ENCODE assay signal across 8 mouse cellular contexts in the genomic region with DNA sequence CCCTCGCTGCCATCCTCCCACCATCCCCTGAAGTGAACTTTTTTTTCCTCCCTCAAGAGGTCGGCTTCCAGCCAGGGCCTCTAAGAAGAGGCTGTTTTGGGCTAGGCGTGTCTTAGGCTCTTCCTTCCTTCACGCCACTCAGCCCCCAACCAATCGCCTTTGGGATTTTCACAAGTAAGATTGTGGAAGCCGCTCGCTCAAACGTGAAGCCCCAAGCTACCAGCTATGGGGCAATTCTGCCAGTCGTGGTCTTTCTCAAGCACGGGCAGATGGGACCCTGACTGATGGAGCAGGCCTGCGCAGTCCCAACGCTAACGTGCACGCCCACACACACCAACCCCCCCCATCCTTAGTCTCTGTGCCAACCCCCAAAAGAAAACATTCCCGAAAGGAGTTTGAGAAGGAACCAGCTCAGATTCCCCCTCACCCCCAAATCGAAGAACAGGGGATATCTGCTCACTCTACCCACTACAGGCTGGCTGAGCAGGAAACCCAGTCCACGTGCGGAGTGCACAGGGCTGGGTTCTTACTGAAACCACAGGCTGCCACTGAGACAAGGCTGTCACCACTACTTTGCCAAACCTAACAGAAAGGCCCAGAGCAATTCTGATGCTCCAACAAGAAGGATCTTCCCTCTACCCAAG. TPM values are rescaled to one million over a fixed set of nuclear protein-coding genes. Genes with fewer than 3 reads are reported as not detected.
A peak's percentile ranks its signal among the peaks of the same experiment; 100 is the strongest.
DNase-seq lines count a peak whose midpoint lies in the region; ATAC-seq and TF ChIP-seq lines count a peak whose summit lies in the region.

No protein-coding gene starts in this region.

- TF ChIP-seq POLR2A in embryonic fibroblast, embryonic 13.5 days (IDR thresholded peaks at IDR 0.05; ENCODE audit: low read depth, low read length), result peak; percentile 53

- intact Hi-C loops in heart, postnatal 36 days (cut with DNase I), result no loop called here

- peak overlapping the region; percentile 60 for H3K27ac ChIP-seq in embryonic fibroblast, embryonic 13.5 days (ENCODE audit: insufficient read depth, low read length)

- DNase-seq in CD4-positive helper T cell, adult 2 months (ENCODE audit: low read depth, low spot score), result peak; percentile 60
- peak; percentile 85 for DNase-seq in R1 (ENCODE audit: low read depth, low spot score)
- peak; percentile 55 to 57 for DNase-seq in heart, postnatal 36 days
- DNase-seq in layer of hippocampus, postnatal 10 days (ENCODE audit: low spot score in 2 of 2), result peak; percentile 40 to 44
- peak; percentile 45 for DNase-seq in skeletal muscle tissue, adult 2 months (ENCODE audit: low read depth, low spot score)
- DNase-seq in cerebellum, postnatal 36 days, result no peak

- ATAC-seq in megakaryocyte, adult 5-6 weeks (ENCODE audit: poor library complexity, severe bottlenecking), result peak; percentile 58

- H3K4me3 ChIP-seq in embryonic fibroblast, embryonic 13.5 days (ENCODE audit: insufficient read depth, low read length), result peak overlapping the region; percentile 66

- no peaks in the 10 kb centered on the region for H3K4me1 ChIP-seq in embryonic fibroblast, embryonic 13.5 days (ENCODE audit: control insufficient read depth, insufficient read depth, low read length)

- no peak for TF ChIP-seq CTCF in embryonic fibroblast, embryonic 13.5 days (IDR thresholded peaks at IDR 0.05; ENCODE audit: borderline replicate concordance, insufficient read depth, low read length)

RNA-seq across cellular contexts. Expression of gene Scarb1, which starts 1.7 kb away (rescaled TPM):
- 46.8 and 47.8 TPM in 2 replicates for polyA plus RNA-seq in embryonic fibroblast, embryonic 13.5 days (2011; ENCODE audit: insufficient read length, low read depth, missing spikeins)
- total RNA-seq in heart, postnatal 36 days (2021), result 10 to 100 TPM; 35.4 to 44.4 TPM
- total RNA-seq in layer of hippocampus, postnatal 10 days (2021), result 10 to 100 TPM; 55.4 to 56.7 TPM
- total RNA-seq in megakaryocyte, adult 5-6 weeks (2015), result 88.7 and 92.9 TPM in 2 replicates
- total RNA-seq in megakaryocyte, adult 5-6 weeks (2017), result 86.3 and 88.2 TPM in 2 replicates

RNA-seq across cellular contexts. Expression of gene Gm10382, which starts 49.9 kb away (rescaled TPM):
- polyA plus RNA-seq in embryonic fibroblast, embryonic 13.5 days (2011; ENCODE audit: insufficient read length, low read depth, missing spikeins), result not detected in 2 replicates
- not detected for total RNA-seq in heart, postnatal 36 days (2021)
- under 1 TPM in 1 of 2 experiments, not detected in 1; 0.27 TPM for total RNA-seq in layer of hippocampus, postnatal 10 days (2021)
- not detected in 2 replicates for total RNA-seq in megakaryocyte, adult 5-6 weeks (2015)
- total RNA-seq in megakaryocyte, adult 5-6 weeks (2017), result 0.11 TPM in 1 of 2 replicates, not detected in the other

RNA-seq across cellular contexts. Expression of gene Ubc, which starts 50.8 kb away (rescaled TPM):
- 543 and 665 TPM in 2 replicates for polyA plus RNA-seq in embryonic fibroblast, embryonic 13.5 days (2011; ENCODE audit: insufficient read length, low read depth, missing spikeins)
- 1,000 to 10,000 TPM in 1 of 2 experiments, 100 to 1,000 TPM in 1; 856 to 1,567 TPM for total RNA-seq in heart, postnatal 36 days (2021)
- total RNA-seq in layer of hippocampus, postnatal 10 days (2021), result 100 to 1,000 TPM; 760 to 831 TPM
- total RNA-seq in megakaryocyte, adult 5-6 weeks (2015), result 260 and 265 TPM in 2 replicates
- 355 and 414 TPM in 2 replicates for total RNA-seq in megakaryocyte, adult 5-6 weeks (2017)

Comparison
In these comparisons a context has a peak if more than half of its experiments do, and no peak if none do; other contexts are left out.
1. DNase-seq: peak in CD4-positive helper T cell, adult 2 months (single experiment), R1 (single experiment), heart, postnatal 36 days (2 of 2), layer of hippocampus, postnatal 10 days (2 of 2) and skeletal muscle tissue, adult 2 months (single experiment); none in cerebellum, postnatal 36 days (0 of 2).